In genomic region chr17:28516881-28517280, GRCm38 (mm10) we compare ENCODE assay signal across 9 mouse cellular contexts. TPM values are rescaled to one million over a fixed set of nuclear protein-coding genes. Genes with fewer than 3 reads are reported as not detected.
DNase-seq lines count a peak whose midpoint lies in the region; ATAC-seq and TF ChIP-seq lines count a peak whose summit lies in the region.
"Had no signal": no experiment of that assay in that cellular context is flagged by ENCODE, and none has a peak within 500 bp of the region (broad histone marks: within the 10 kb centered on the region; RNA-seq: fewer than 3 reads in every experiment).

No protein-coding gene starts in this region.

- peaks cover 57% of the 10 kb centered on the region for H3K4me1 ChIP-seq in kidney, adult 2 months (ENCODE audit: control insufficient read depth, insufficient read depth, low read length)
- peaks cover 0 to 27% of the 10 kb centered on the region in 2 experiments; a peak in 3 of 4 replicates for H3K4me1 ChIP-seq in MEL (ENCODE audit: control insufficient read depth in 1 of 2, insufficient read depth in 2 of 2, low read length in 2 of 2)
- peaks cover 18% of the 10 kb centered on the region; the same call in 1 of the 2 replicates for H3K4me1 ChIP-seq in embryonic facial prominence, embryonic 14.5 days (ENCODE audit: control insufficient read depth, insufficient read depth, low read length)
- peaks cover 19% of the 10 kb centered on the region for H3K4me1 ChIP-seq in midbrain, embryonic 13.5 days (replicated peaks)

- TF ChIP-seq RAD21 in MEL (IDR thresholded peaks at IDR 0.05; ENCODE audit: low read depth, low read length) = no peak

- TF ChIP-seq EP300 in MEL (IDR thresholded peaks at IDR 0.05; ENCODE audit: low read depth in 1 of 2, low read length in 2 of 2) = no peak

- no peak overlapping the region; the same call in 1 of the 2 replicates for H3K4me3 ChIP-seq in kidney, adult 2 months (ENCODE audit: insufficient read depth, low read depth, low read length)
- no peak overlapping the region; a peak in 1 of 4 replicates for H3K4me3 ChIP-seq in MEL (ENCODE audit: control insufficient read depth in 1 of 2, insufficient read depth in 1 of 2, low read depth in 2 of 2, low read length in 2 of 2)
- peak overlapping the region; percentile 42 for H3K4me3 ChIP-seq in embryonic facial prominence, embryonic 14.5 days (ENCODE audit: low read depth, low read length)
- no peak overlapping the region for H3K4me3 ChIP-seq in midbrain, embryonic 13.5 days (replicated peaks)

- no peaks in the 10 kb centered on the region for H3K27me3 ChIP-seq in kidney, adult 2 months (replicated peaks; ENCODE audit: control insufficient read depth, insufficient read depth, low read length)
- no peaks in the 10 kb centered on the region for H3K27me3 ChIP-seq in MEL (ENCODE audit: control insufficient read depth in 1 of 2, insufficient read depth in 2 of 2, low read length in 2 of 2)
- no peaks in the 10 kb centered on the region for H3K27me3 ChIP-seq in embryonic facial prominence, embryonic 14.5 days (replicated peaks; ENCODE audit: control insufficient read depth, insufficient read depth, low read length)
- H3K27me3 ChIP-seq in midbrain, embryonic 13.5 days = peaks cover 47% of the 10 kb centered on the region

- no peaks in the 10 kb centered on the region for H3K36me3 ChIP-seq in kidney, adult 2 months (ENCODE audit: control insufficient read depth, insufficient read depth, low read length)
- peaks cover 0 to 10% of the 10 kb centered on the region in 2 experiments; a peak in 2 of 4 replicates for H3K36me3 ChIP-seq in MEL (ENCODE audit: control insufficient read depth in 1 of 2, insufficient read depth in 2 of 2, low read length in 2 of 2)
- no peaks in the 10 kb centered on the region for H3K36me3 ChIP-seq in embryonic facial prominence, embryonic 14.5 days (ENCODE audit: control insufficient read depth, insufficient read depth, low read length)
- H3K36me3 ChIP-seq in midbrain, embryonic 13.5 days = no peaks in the 10 kb centered on the region

- peak overlapping the region; percentile 85 for H3K4me2 ChIP-seq in embryonic facial prominence, embryonic 14.5 days (ENCODE audit: low read depth, low read length)
- peak overlapping the region; percentile 84; the same call in 1 of the 2 replicates for H3K4me2 ChIP-seq in midbrain, embryonic 13.5 days (replicated peaks)

- H3K9ac ChIP-seq in MEL (ENCODE audit: control insufficient read depth, low read depth, low read length, poor library complexity, severe bottlenecking) = no peak overlapping the region; the same call in 1 of the 2 replicates
- H3K9ac ChIP-seq in embryonic facial prominence, embryonic 14.5 days (ENCODE audit: low read depth, low read length) = no peak overlapping the region
- no peak overlapping the region for H3K9ac ChIP-seq in midbrain, embryonic 13.5 days (replicated peaks)

- no peak for DNase-seq in kidney, adult 2 months
- DNase-seq in kidney, adult 8-10 months = no peak
- DNase-seq in MEL (ENCODE audit: low read depth, low spot score) (peak; percentile 35), MN1 (ENCODE audit: low spot score) (no peak)
- DNase-seq in embryonic facial prominence, embryonic 14.5 days (ENCODE audit: low spot score) = no peak
- no peak for DNase-seq in layer of hippocampus, postnatal 36 days
- no peak for DNase-seq in cerebellum, adult 9-10 months

- WGBS in kidney, adult 2 months = 88% methylated on average over 4 of the region's 4 CpGs
- 70% methylated on average over 4 of the region's 4 CpGs for WGBS in embryonic facial prominence, embryonic 14.5 days
- 78% methylated on average over 4 of the region's 4 CpGs for WGBS in midbrain, embryonic 13.5 days

- no peak for ATAC-seq in embryonic facial prominence, embryonic 14.5 days (ENCODE audit: low read depth)
- no peak for ATAC-seq in midbrain, embryonic 13.5 days

- no peaks in the 10 kb centered on the region for H3K9me3 ChIP-seq in MEL (replicated peaks; ENCODE audit: insufficient read depth, low read length)
- H3K9me3 ChIP-seq in embryonic facial prominence, embryonic 14.5 days (ENCODE audit: control insufficient read depth, low read length) = no peaks in the 10 kb centered on the region
- no peaks in the 10 kb centered on the region for H3K9me3 ChIP-seq in midbrain, embryonic 13.5 days

- H3K27ac ChIP-seq in kidney, adult 2 months (ENCODE audit: insufficient read depth, low read depth, low read length) = peak overlapping the region; percentile 3
- H3K27ac ChIP-seq in MEL (ENCODE audit: control insufficient read depth, low read depth, low read length) = no peak overlapping the region
- H3K27ac ChIP-seq in embryonic facial prominence, embryonic 14.5 days (replicated peaks; ENCODE audit: low read depth, low read length) = no peak overlapping the region
- H3K27ac ChIP-seq in midbrain, embryonic 13.5 days = no peak overlapping the region

- TF ChIP-seq CTCF in kidney, adult 2 months (conservative IDR thresholded peaks at IDR 0.05; ENCODE audit: insufficient read depth, insufficient read length, low read depth, low read length) = no peak
- TF ChIP-seq CTCF in MEL (IDR thresholded peaks at IDR 0.05 in 2 of 3, conservative IDR thresholded peaks at IDR 0.05 in 1 of 3; ENCODE audit: control insufficient read depth in 1 of 3, insufficient read depth in 1 of 3, low read depth in 2 of 3, low read length in 3 of 3, poor library complexity in 1 of 3, severe bottlenecking in 1 of 3) = no peak

- no peak for TF ChIP-seq POLR2A in kidney, adult 2 months (IDR thresholded peaks at IDR 0.05; ENCODE audit: low read depth, low read length)
- TF ChIP-seq POLR2A in MEL (IDR thresholded peaks at IDR 0.05; ENCODE audit: control insufficient read depth in 1 of 2, insufficient read depth in 1 of 2, low read depth in 1 of 2, low read length in 2 of 2, poor library complexity in 1 of 2) = no peak

- H3K79me2 ChIP-seq in MEL (ENCODE audit: control insufficient read depth, insufficient read depth, low read length, poor library complexity) = no peaks in the 10 kb centered on the region; the same call in 1 of the 2 replicates

TF ChIP-seq in MEL, 35 proteins besides CTCF, POLR2A, EP300 and RAD21 (continues in another document):
- no peak for TF ChIP-seq E2F4 (IDR thresholded peaks at IDR 0.05; ENCODE audit: borderline replicate concordance, low read depth, low read length)
- TF ChIP-seq SMC3 (IDR thresholded peaks at IDR 0.05; ENCODE audit: low read depth, low read length) = no peak
- TF ChIP-seq CHD1 (IDR thresholded peaks at IDR 0.05; ENCODE audit: low read depth, low read length) = no peak
- no peak for TF ChIP-seq KAT2A (conservative IDR thresholded peaks at IDR 0.05; ENCODE audit: low read depth, low read length)
- no peak for TF ChIP-seq MAZ (IDR thresholded peaks at IDR 0.05; ENCODE audit: low read depth, low read length)
- no peak for TF ChIP-seq NELFE (IDR thresholded peaks at IDR 0.05; ENCODE audit: low read depth, low read length)
- no peak for TF ChIP-seq TCF12 (IDR thresholded peaks at IDR 0.05; ENCODE audit: low read depth, low read length)
- no peak for TF ChIP-seq ZC3H11A (IDR thresholded peaks at IDR 0.05; ENCODE audit: low read depth, low read length)
- TF ChIP-seq JUND (IDR thresholded peaks at IDR 0.05; ENCODE audit: low read depth, low read length) = no peak
- TF ChIP-seq ETS1 (IDR thresholded peaks at IDR 0.05; ENCODE audit: low read depth, low read length) = no peak
- TF ChIP-seq MAFK (IDR thresholded peaks at IDR 0.05; ENCODE audit: borderline replicate concordance, low read depth, low read length) = no peak

RNA-seq across cellular contexts. Expression of gene Fkbp5, which starts 0.4 kb away (rescaled TPM):
- polyA plus RNA-seq in kidney, adult 2 months (2012; rRNA removed) = 13.4 and 14.3 TPM in 2 replicates
- total RNA-seq in MEL (2012; rRNA removed) = 16.5 and 16.6 TPM in 2 replicates
- polyA plus RNA-seq in MEL (2012; ENCODE audit: insufficient read depth in 1 of 2, insufficient read length in 2 of 2, low read depth in 1 of 2, low replicate concordance in 2 of 2, missing spikeins in 1 of 2) = 100 to 1,000 TPM in 1 of 2 experiments, 10 to 100 TPM in 1; 44.3 to 184 TPM
- polyA plus RNA-seq in embryonic facial prominence, embryonic 14.5 days (2014; fragmentation: Nextera tagmentation; extraction: Ambion mirVana) = 8.4 and 11.7 TPM in 2 replicates
- polyA plus RNA-seq in midbrain, embryonic 13.5 days (2015; fragmentation: Nextera tagmentation; extraction: Ambion mirVana) = 30.0 and 30.9 TPM in 2 replicates
- 10 to 100 TPM; 67.0 to 92.3 TPM for total RNA-seq in layer of hippocampus, postnatal 36 days (2021)

RNA-seq across cellular contexts. Expression of gene Armc12, which starts 13.7 kb away (rescaled TPM):
- 0.20 TPM in 1 of 2 replicates, not detected in the other for polyA plus RNA-seq in kidney, adult 2 months (2012; rRNA removed)
- total RNA-seq in MEL (2012; rRNA removed) = not detected in 2 replicates
- polyA plus RNA-seq in MEL (2012; ENCODE audit: insufficient read depth in 1 of 2, insufficient read length in 2 of 2, low read depth in 1 of 2, low replicate concordance in 2 of 2, missing spikeins in 1 of 2) = under 1 TPM in 1 of 2 experiments, not detected in 1; 0.15 TPM
- not detected in 2 replicates for polyA plus RNA-seq in embryonic facial prominence, embryonic 14.5 days (2014; fragmentation: Nextera tagmentation; extraction: Ambion mirVana)
- polyA plus RNA-seq in midbrain, embryonic 13.5 days (2015; fragmentation: Nextera tagmentation; extraction: Ambion mirVana) = not detected in 2 replicates
- total RNA-seq in layer of hippocampus, postnatal 36 days (2021) = not detected
- total RNA-seq: layer of hippocampus, postnatal 10 days had no signal

RNA-seq across cellular contexts. Expression of gene Clpsl2, which starts 32.3 kb away (rescaled TPM):
- not detected in 2 replicates for polyA plus RNA-seq in kidney, adult 2 months (2012; rRNA removed)
- not detected in 2 replicates for total RNA-seq in MEL (2012; rRNA removed)
- not detected for polyA plus RNA-seq in MEL (2012; ENCODE audit: insufficient read depth in 1 of 2, insufficient read length in 2 of 2, low read depth in 1 of 2, low replicate concordance in 2 of 2, missing spikeins in 1 of 2)
- not detected in 2 replicates for polyA plus RNA-seq in embryonic facial prominence, embryonic 14.5 days (2014; fragmentation: Nextera tagmentation; extraction: Ambion mirVana)
- not detected in 2 replicates for polyA plus RNA-seq in midbrain, embryonic 13.5 days (2015; fragmentation: Nextera tagmentation; extraction: Ambion mirVana)
- total RNA-seq in layer of hippocampus, postnatal 36 days (2021) = not detected
- total RNA-seq: layer of hippocampus, postnatal 10 days had no signal

RNA-seq across cellular contexts. Expression of gene Clps, which starts 43.7 kb away (rescaled TPM):
- 0.35 and 2.0 TPM in 2 replicates for polyA plus RNA-seq in kidney, adult 2 months (2012; rRNA removed)
- total RNA-seq in MEL (2012; rRNA removed) = not detected in 2 replicates
- not detected for polyA plus RNA-seq in MEL (2012; ENCODE audit: insufficient read depth in 1 of 2, insufficient read length in 2 of 2, low read depth in 1 of 2, low replicate concordance in 2 of 2, missing spikeins in 1 of 2)
- polyA plus RNA-seq in embryonic facial prominence, embryonic 14.5 days (2014; fragmentation: Nextera tagmentation; extraction: Ambion mirVana) = not detected in 2 replicates
- polyA plus RNA-seq in midbrain, embryonic 13.5 days (2015; fragmentation: Nextera tagmentation; extraction: Ambion mirVana) = 0.66 and 0.71 TPM in 2 replicates
- not detected for total RNA-seq in layer of hippocampus, postnatal 36 days (2021)
- total RNA-seq: layer of hippocampus, postnatal 10 days had no signal

RNA-seq across cellular contexts. Expression of gene Lhfpl5, which starts 58.6 kb away (rescaled TPM):
- polyA plus RNA-seq in kidney, adult 2 months (2012; rRNA removed) = 0.19 and 0.41 TPM in 2 replicates
- not detected in 2 replicates for total RNA-seq in MEL (2012; rRNA removed)
- polyA plus RNA-seq in MEL (2012; ENCODE audit: insufficient read depth in 1 of 2, insufficient read length in 2 of 2, low read depth in 1 of 2, low replicate concordance in 2 of 2, missing spikeins in 1 of 2) = under 1 TPM in 1 of 2 experiments, not detected in 1; 0.19 TPM
- polyA plus RNA-seq in embryonic facial prominence, embryonic 14.5 days (2014; fragmentation: Nextera tagmentation; extraction: Ambion mirVana) = 0.31 and 0.70 TPM in 2 replicates
- 4.1 and 4.2 TPM in 2 replicates for polyA plus RNA-seq in midbrain, embryonic 13.5 days (2015; fragmentation: Nextera tagmentation; extraction: Ambion mirVana)
- 1 to 10 TPM; 3.6 to 4.0 TPM for total RNA-seq in layer of hippocampus, postnatal 36 days (2021)
